Mouse (Mus musculus) heart, adult 2 months (tissue): ENCODE measurements around the gene Pitpnc1. TPM values are rescaled to one million over a fixed set of nuclear protein-coding genes. Genes with fewer than 3 reads are reported as not detected.

Source experiments
- DNase-seq, 2 experiments: peaks; one replicate each; pipeline ENCODE4 v3.0.0; 2021
- H3K27ac ChIP-seq: fragments of 200-600 bp; 2 replicates; pipeline ENCODE4 v1.8.1; 2022
- H3K27me3 ChIP-seq: fragments of 200-500 bp; 2 replicates; pipeline ENCODE4 v1.6.1; 2012; ENCODE audit warnings: mild to moderate bottlenecking, low read length, inconsistent platforms, mixed read lengths; ENCODE audit not compliant: control insufficient read depth, insufficient read depth
- H3K36me3 ChIP-seq: fragments of 200-500 bp; 2 replicates; pipeline ENCODE4 v1.6.1; 2012; ENCODE audit warnings: low read length, inconsistent platforms; ENCODE audit not compliant: control insufficient read depth, insufficient read depth
- H3K4me1 ChIP-seq: fragments of 200-500 bp; 2 replicates; pipeline ENCODE4 v1.6.1; 2011; ENCODE audit warnings: low read length; ENCODE audit not compliant: control insufficient read depth, insufficient read depth
- H3K4me3 ChIP-seq: fragments of 200-600 bp; 2 replicates; pipeline ENCODE4 v1.8.1; 2022
- H3K79me2 ChIP-seq: fragments of 200-500 bp; replicated peaks from 2 replicates; pipeline ENCODE4 v1.6.1; 2012; ENCODE audit warnings: mild to moderate bottlenecking, inconsistent platforms, low read length, moderate library complexity, mixed read lengths; ENCODE audit not compliant: control insufficient read depth, insufficient read depth
- H3K9ac ChIP-seq: fragments of 200-500 bp; 2 replicates; pipeline ENCODE4 v1.6.1; 2012; ENCODE audit warnings: low read depth, mild to moderate bottlenecking, control low read depth, inconsistent platforms, low read length, mixed read lengths
- CTCF ChIP-seq: fragments of 200-600 bp; IDR thresholded peaks from 2 replicates; pipeline ENCODE4 v1.8.1; 2022; ENCODE audit warnings: antibody characterized with exemption, mild to moderate bottlenecking, moderate library complexity
- EP300 ChIP-seq: fragments of 200-500 bp; IDR thresholded peaks from 2 replicates; pipeline ENCODE4 v1.6.1; 2011; ENCODE audit warnings: low read depth, low read length, control low read depth; ENCODE audit not compliant: insufficient read depth
- POLR2A ChIP-seq: fragments of 200-500 bp; IDR thresholded peaks from 2 replicates; pipeline ENCODE4 v1.6.1; 2011; ENCODE audit warnings: mild to moderate bottlenecking, low read depth, low read length, control low read depth; ENCODE audit not compliant: insufficient read depth
- WGBS: fragments of 180-500 bp; shearing (Covaris S2); methylation state at CpG from one replicate; pipeline ENCODE4 v1.1.7; 2018; 5-methylcytosine and 5-hydroxymethylcytosine counted together
- intact Hi-C: fragments of 180-260 bp; cut with DNase I; formaldehyde crosslinking; loops from one replicate; pipeline ENCODE4 v1.15.1; 2025
- polyA plus RNA-seq: library from polyadenylated mRNA; depleted of rRNA; stranded (reverse); fragments of >200 nt; gene quantifications from 2 replicates; pipeline ENCODE4 v1.2.3, GENCODE M21; 2012
- total RNA-seq, 2 experiments: library from RNA; stranded (reverse); gene quantifications; 2 replicates each; pipeline ENCODE4 v1.2.3; 2021

Gene Pitpnc1
- total and polyA plus RNA-seq, 3 experiments, result 22.7 to 68.1 (median 66.4) TPM

- Histone ChIP-seq H3K4me3 (no peak overlapping the region), H3K9ac (no peak overlapping the region), H3K79me2 (peaks cover 1% of the 10 kb centered on the region), H3K4me1 (peaks cover 4% of the 10 kb centered on the region), H3K27me3 (no peaks in the 10 kb centered on the region), H3K36me3 (no peaks in the 10 kb centered on the region), H3K27ac (no peak overlapping the region)
- TF ChIP-seq CTCF (no peak), EP300 (no peak), POLR2A (no peak)
- DNase-seq, result no peak
- intact Hi-C loops, result no loop called here
- 76% methylated on average over 7 of the region's 7 CpGs for WGBS
Measured at GRCm38 (mm10) chr11:107431197-107431965, 39.1 kb downstream of the Pitpnc1 start.

- H3K27me3 ChIP-seq, result no peaks in the 10 kb centered on the region
- peak overlapping the region; percentile 3; the same call in 1 of the 2 replicates for H3K27ac ChIP-seq
- TF ChIP-seq POLR2A, result no peak
- TF ChIP-seq EP300, result 0 out of 2 replicates have a peak, but pooled peaks have one; percentile 68
- WGBS, result 53% methylated on average over 10 of the region's 10 CpGs
- no peaks in the 10 kb centered on the region for H3K36me3 ChIP-seq
- peaks cover 3% of the 10 kb centered on the region for H3K4me1 ChIP-seq
- no peak overlapping the region for H3K9ac ChIP-seq
- intact Hi-C loops, result loop anchor here (2.0 kb wide), 1 partner anchor 17 kb away; no protein-coding TSS in a partner anchor
- H3K79me2 ChIP-seq, result no peaks in the 10 kb centered on the region; the same call in 1 of the 2 replicates
- no peak overlapping the region for H3K4me3 ChIP-seq
- DNase-seq, result no peak
Measured at GRCm38 (mm10) chr11:107428011-107428410, 42.5 kb downstream of the Pitpnc1 start.

GRCm38 (mm10) chr11:107424176-107424575 lies 46.3 kb downstream of the Pitpnc1 start:
- H3K27me3 ChIP-seq, result no peaks in the 10 kb centered on the region
- intact Hi-C loops, result no loop called here
- H3K4me1 ChIP-seq, result peaks cover 16% of the 10 kb centered on the region
- H3K27ac ChIP-seq, result no peak overlapping the region
- no peak overlapping the region for H3K4me3 ChIP-seq
- H3K9ac ChIP-seq, result no peak overlapping the region
- H3K79me2 ChIP-seq, result peaks cover 3% of the 10 kb centered on the region; the same call in 1 of the 2 replicates
- TF ChIP-seq CTCF, result no peak
- TF ChIP-seq EP300, result no peak
- no peak for TF ChIP-seq POLR2A
- DNase-seq, result no peak
- WGBS, result 60% methylated on average over 12 of the region's 12 CpGs
- peaks cover 5% of the 10 kb centered on the region; the same call in 1 of the 2 replicates for H3K36me3 ChIP-seq

DNA sequence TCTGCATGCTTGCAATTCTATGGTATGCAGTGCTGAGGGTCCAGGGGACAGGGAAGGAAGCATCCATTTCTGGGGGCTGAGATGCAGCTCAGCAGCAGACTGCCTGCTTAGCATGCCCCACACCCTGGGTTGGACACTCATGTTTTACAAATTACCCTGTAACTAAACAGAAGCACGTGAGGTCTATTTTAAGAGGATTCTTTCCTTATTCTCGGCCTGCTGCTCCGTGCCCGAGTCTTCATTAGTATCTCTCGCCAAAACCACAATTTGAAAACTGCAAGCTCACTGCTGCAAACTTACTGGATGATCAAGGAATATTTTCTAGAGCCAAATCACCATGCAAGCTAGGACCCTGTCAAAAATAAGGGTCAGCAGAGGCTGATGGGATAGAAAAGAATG lies 48.1 kb downstream of the Pitpnc1 start:
- H3K9ac ChIP-seq, result peak overlapping the region; percentile 42
- TF ChIP-seq EP300 (no peak), CTCF (no peak), POLR2A (no peak)
- peaks cover 19% of the 10 kb centered on the region for H3K4me1 ChIP-seq
- peak overlapping the region; percentile 89 for H3K27ac ChIP-seq
- no peaks in the 10 kb centered on the region for H3K27me3 ChIP-seq
- 18% methylated on average over 5 of the region's 5 CpGs for WGBS
- no peak for DNase-seq
- intact Hi-C loops, result loop anchor here (2.0 kb wide), 1 partner anchor 26 kb away; no protein-coding TSS in a partner anchor
- peaks cover 5% of the 10 kb centered on the region; the same call in 1 of the 2 replicates for H3K36me3 ChIP-seq
- no peak overlapping the region for H3K4me3 ChIP-seq
- H3K79me2 ChIP-seq, result peaks cover 3% of the 10 kb centered on the region; the same call in 1 of the 2 replicates

GRCm38 (mm10) chr11:107421751-107422355 lies 48.6 kb downstream of the Pitpnc1 start:
- peaks cover 5% of the 10 kb centered on the region; the same call in 1 of the 2 replicates for H3K36me3 ChIP-seq
- WGBS, result 24% methylated on average over 5 of the region's 5 CpGs
- peaks cover 3% of the 10 kb centered on the region; the same call in 1 of the 2 replicates for H3K79me2 ChIP-seq
- H3K4me1 ChIP-seq, result peaks cover 19% of the 10 kb centered on the region
- no peaks in the 10 kb centered on the region for H3K27me3 ChIP-seq
- DNase-seq, result peak; percentile 49 to 67
- intact Hi-C loops, result loop anchor here (1.0 to 2.0 kb wide), 2 partner anchors 27 to 146 kb away; no protein-coding TSS in a partner anchor
- peak overlapping the region; percentile 42; the same call in 1 of the 2 replicates for H3K9ac ChIP-seq
- TF ChIP-seq CTCF, result no peak
- peak; percentile 93 for TF ChIP-seq EP300
- 0 out of 2 replicates have a peak, but pooled peaks have one; percentile 42 for TF ChIP-seq POLR2A
- peak overlapping the region; percentile 89 for H3K27ac ChIP-seq
- no peak overlapping the region for H3K4me3 ChIP-seq
